Mouse (Mus musculus) kidney, postnatal 36 days (tissue): ENCODE measurements around the gene Oas1c.

Experiments used
- DNase-seq, 2 experiments: peaks; one replicate each; pipeline ENCODE4 v3.0.0; 2021 to 2022; ENCODE audit warnings: mixed read lengths in 2 of 2

Gene Oas1c

DNA sequence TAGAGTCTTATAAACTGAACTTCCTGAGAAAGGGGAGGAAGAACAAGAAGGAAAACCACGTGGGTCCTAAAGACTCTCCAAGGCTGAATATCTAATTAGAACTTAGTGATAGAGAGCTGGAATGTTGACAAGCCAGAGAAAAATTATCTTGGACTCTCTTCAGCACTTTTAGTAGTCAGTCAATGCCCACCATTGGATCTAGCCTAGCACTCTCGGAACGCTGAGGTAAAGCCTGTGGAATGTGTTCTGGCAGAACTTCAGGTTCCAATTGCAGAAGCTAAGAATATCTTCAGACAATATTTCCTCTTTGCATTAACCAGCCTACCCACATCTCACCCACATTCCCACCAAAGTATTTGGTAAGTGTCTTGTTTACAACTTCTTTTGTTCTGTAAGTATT is 32.4 kb downstream of the Oas1c start:
- no peak for DNase-seq

DNA sequence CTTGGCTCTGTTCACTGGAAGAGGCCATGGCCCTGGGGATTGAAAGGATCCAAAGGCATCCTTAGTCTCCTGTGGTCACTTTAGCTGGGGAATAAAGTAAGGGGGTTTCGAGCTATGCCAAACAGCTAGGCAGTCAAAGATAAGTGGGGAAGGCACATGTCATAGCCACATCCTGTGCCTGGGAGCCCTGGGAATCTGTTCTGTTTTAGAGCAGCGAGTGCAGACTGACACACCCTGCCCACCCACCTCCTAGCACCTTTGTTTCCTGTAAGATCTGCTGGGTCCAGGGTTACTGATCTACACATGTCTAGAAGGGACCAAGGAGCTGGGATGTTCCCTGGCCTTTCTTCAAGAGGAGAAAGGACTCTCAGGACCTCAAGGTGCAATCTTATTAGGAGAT is 33.4 kb downstream of the Oas1c start:
- DNase-seq, result no peak

DNA sequence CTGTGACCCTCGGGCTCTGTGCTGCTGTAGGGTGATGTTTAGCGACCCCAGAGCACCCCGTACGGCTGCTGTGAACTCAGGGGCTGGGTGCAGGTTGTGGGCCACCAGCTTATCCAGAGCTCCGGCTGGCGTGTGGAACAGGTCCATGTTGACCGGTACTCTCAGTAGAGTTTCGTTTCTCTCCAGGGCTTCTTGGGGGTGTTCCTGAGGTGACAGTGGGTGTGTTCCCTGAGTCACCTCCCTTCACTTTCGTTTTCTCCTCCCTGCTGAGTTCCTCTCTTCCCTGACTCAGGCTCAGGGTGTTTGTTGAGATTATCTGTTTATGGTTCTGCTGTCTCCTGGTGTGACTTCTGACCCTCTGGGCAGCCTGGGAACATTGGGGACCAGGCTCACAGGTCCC is 34.8 kb downstream of the Oas1c start, which contains the start of gene Oas3:
TSS of gene Oas3 (minus strand) at position 184 of the 400 bp plus-strand sequence.
- DNase-seq, result no peak

DNA sequence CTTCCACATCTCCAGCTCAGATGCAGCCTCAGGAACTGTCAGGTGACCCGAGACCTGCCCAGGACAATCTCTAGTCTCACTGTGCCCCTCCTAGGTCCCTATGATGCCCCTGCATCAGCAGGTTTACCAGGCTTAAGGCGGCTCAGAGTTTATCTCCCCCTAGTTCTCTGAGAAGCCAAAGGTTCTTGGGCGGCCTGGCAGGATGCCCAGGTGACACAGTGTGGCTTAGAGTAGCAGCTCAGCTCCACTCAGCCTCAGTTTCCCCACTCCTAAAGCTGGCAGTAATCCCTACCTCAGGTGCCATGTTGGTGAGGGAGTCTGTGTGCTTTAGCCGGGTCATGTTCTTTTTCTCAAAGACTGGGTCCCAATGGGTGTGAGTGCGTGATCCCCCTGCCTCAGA is 35.5 kb downstream of the Oas1c start:
- no peak for DNase-seq

DNA sequence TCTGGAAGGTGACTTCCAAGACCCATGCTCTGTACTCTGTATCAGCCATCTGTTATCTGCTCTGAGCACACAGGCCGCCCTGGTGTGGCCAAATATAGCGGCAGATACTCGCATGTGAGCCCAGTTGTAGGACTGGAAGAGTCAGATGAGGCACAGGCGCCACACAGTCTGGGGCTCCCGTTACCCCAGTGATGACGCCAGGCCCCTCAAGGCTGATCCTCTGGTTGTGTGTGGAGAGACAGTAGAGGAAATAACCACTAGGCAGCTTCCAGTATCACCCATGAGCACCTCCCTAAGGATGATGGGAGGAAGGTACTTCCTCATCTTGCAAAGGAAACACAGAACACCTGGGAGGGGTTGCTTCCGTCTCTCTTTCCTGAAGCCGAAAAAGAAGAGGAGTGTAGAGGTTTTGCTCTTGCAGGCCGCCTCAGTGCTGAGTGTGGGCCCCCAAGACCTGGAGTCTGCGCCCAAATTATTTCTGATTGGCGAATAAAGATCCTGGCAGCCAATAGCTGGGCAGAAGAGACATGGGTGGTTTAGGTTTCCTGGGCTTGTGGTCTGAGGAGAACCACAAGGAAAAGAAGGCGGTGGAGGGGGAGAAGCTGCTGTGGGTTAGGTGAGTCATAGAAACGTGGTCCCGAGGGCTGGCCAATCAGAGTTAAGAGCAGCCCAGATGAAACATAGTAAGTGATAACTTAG is 36.9 kb downstream of the Oas1c start:
- DNase-seq, result no peak

DNA sequence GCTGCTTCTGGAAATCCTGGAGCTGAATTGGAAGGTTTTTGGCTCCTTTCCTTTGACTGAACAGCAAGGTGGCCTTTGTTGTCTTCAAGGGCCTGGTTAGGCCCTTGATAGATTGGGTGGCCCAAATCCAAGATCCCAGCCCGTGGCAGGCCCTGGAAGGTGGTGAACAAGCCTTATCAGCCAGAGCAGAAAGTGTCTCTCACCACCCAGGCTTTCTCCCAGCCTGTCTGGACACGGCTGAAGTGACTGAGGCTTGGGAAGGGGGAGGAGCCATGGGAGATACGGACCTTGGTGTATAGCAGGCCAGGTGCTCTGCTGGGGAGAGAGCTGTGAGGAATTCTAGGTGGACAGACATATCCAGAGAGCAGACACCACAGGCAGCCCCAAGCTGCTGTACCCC is 42.9 kb downstream of the Oas1c start:
- DNase-seq, result no peak

DNA sequence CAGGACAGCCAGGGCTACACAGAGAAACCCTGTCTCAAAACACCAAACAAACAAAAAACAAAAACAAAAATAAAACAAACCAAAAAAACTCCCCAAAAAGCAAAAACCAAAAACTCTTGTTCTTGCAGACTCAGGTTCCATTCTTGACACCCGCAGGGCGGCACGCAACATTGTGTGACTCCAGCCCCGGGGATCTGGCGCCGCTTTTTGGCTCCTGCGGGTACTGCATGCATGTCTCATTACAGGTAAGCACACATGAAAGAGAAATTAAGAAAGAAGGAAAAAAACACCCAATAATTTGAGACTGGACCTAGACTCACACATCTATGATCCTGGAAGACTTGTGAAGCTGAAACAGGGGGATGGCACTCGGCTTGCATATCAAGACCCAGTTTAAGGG is 47.3 kb downstream of the Oas1c start:
- DNase-seq, result no peak

DNA sequence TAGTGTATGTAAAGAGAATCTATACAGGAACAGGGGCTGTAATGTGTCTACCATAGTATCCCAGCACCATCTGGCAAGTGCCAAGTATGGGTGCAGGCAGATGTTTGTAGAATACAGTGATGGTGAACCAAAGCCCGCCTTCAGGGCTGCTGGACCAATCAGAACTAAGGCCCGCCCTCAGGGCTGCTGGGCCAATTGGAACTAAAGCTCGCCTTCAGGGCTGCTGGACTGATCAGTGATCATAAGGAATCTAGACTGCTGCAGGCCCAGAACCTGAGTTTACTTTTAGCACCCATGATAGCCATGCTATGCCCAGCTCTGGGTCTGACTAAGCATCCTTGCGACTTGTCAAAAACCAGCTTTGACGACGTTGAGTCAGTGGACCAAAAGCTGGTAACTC is 50.4 kb downstream of the Oas1c start:
- DNase-seq, result peak in 1 of 2 experiments; percentile 5

DNA sequence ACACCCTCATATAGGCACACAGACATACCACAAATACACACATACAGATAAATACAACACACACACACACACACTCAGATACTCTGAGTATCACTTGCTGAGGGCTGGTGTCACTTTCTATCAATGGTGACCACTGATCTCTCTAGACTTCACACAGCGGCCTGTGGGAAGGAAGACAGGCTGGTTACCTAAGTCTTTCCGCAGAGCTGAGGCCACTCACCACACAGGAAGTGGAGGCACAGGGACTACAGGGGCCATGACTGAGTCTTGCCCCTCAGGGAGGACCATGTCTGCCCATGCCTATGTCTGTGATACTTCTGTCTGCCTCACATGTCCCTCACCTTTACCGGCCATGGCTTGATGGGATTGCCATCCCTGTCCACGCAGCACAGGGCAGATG is 58.1 kb downstream of the Oas1c start:
- no peak for DNase-seq

DNA sequence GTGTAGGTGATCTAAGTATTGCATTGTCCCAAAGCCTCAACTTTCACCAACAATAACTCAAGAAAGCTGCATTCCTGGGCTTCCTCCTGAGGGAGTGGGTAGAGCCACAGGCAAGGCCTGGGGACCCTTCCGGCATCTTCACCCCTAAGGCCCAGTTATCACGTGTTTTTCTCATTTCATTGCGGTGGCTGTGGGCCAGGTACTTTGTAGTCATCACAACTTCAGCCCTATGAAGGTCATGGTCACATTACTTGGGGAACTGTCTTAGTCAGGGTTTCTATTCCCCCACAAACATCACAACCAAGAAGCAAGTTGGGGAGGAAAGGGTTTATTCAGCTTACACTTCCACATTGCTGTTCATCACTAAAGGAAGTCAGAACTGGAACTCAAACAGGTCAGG is 59.5 kb downstream of the Oas1c start:
- DNase-seq, result no peak

DNA sequence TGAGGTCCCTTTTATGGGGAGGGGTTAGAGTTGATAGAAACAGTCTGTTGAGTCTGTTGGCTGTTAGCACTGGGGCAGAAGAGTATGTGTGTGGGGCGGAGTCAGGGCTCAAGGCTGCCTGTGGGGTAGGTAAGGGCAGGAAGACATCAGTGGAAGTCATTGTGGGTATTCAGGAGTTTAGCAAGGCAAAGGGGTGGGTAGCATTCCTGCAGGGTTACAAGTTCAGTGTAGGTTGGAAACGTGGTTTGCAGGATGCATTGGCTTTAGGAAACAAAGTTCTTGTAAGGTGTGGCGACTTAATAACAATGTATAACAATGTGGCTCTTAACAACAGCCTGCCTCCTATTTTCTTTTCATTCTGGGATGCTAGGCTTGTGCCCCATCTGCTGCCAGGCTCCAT is 61.1 kb downstream of the Oas1c start:
- DNase-seq, result no peak
